Mouse (Mus musculus) heart, embryonic 10.5 days (tissue): ENCODE data around the gene D930048N14Rik. TPM values are rescaled to one million over a fixed set of nuclear protein-coding genes. Genes with fewer than 3 reads are reported as not detected.

ENCODE experiments used
- DNase-seq: peaks from one replicate; pipeline ENCODE4 v3.0.0-alpha.2; 2017; ENCODE audit warnings: low spot score
- H3K27ac ChIP-seq: fragments of 300-500 bp; sonication (generic); 2 replicates; pipeline ENCODE4 v1.5.1; 2016; ENCODE audit warnings: mild to moderate bottlenecking
- H3K27me3 ChIP-seq: fragments of 300-500 bp; sonication (generic); 2 replicates; pipeline ENCODE4 v1.6.1; 2016; ENCODE audit warnings: mild to moderate bottlenecking; ENCODE audit not compliant: poor library complexity, insufficient read depth, severe bottlenecking
- H3K36me3 ChIP-seq: fragments of 300-500 bp; sonication (generic); 2 replicates; pipeline ENCODE4 v1.6.1; 2016; ENCODE audit warnings: mild to moderate bottlenecking, moderate library complexity
- H3K4me1 ChIP-seq: fragments of 300-500 bp; sonication (generic); 2 replicates; pipeline ENCODE4 v1.6.1; 2016; ENCODE audit warnings: mild to moderate bottlenecking
- H3K4me3 ChIP-seq: fragments of 300-500 bp; sonication (generic); 2 replicates; pipeline ENCODE4 v1.5.1; 2016; ENCODE audit warnings: mild to moderate bottlenecking, moderate library complexity
- H3K9me3 ChIP-seq: fragments of 300-500 bp; sonication (generic); 2 replicates; pipeline ENCODE4 v1.6.1; 2016; ENCODE audit warnings: mild to moderate bottlenecking, moderate library complexity
- WGBS: fragments of 180-500 bp; shearing (Covaris S2); methylation state at CpG from one replicate; pipeline ENCODE4 v1.1.7; 2016; 5-methylcytosine and 5-hydroxymethylcytosine counted together
- polyA plus RNA-seq: library from polyadenylated mRNA; unstranded; fragments of >200 nt; fragmentation: Nextera tagmentation; extraction: Ambion mirVana; gene quantifications from 2 replicates; pipeline ENCODE4 v1.2.1, GENCODE M21; 2016

The D930048N14Rik gene
- polyA plus RNA-seq, 1 experiment from 2014 or later: 1.6 TPM

- peak overlapping the region; percentile 94 for H3K4me3 ChIP-seq
- WGBS: 11% methylated on average over 6 of the region's 6 CpGs
- no peaks in the 10 kb centered on the region for H3K27me3 ChIP-seq
- H3K9me3 ChIP-seq: no peaks in the 10 kb centered on the region
- H3K4me1 ChIP-seq: peaks cover 27% of the 10 kb centered on the region
- H3K27ac ChIP-seq: peak overlapping the region; percentile 90
- no peak for DNase-seq
- H3K36me3 ChIP-seq: 0 out of 2 replicates have a peak, but pooled peaks cover 7% of the 10 kb centered on the region
Observed at GRCm38 (mm10) chr11:51635127-51635524, 15.6 kb upstream of the D930048N14Rik start.

- under 1% methylated on average over 61 of the region's 61 CpGs for whole genome bisulfite sequencing
- peak; percentile 92 for DNase-seq
- Histone ChIP-seq H3K4me1 (peaks cover 27% of the 10 kb centered on the region), H3K27me3 (no peaks in the 10 kb centered on the region), H3K4me3 (peak within 1 kb of the TSS; percentile 94), H3K27ac (peak within 1 kb of the TSS; percentile 90), H3K9me3 (no peaks in the 10 kb centered on the region), H3K36me3 (0 out of 2 replicates have a peak, but pooled peaks cover 6% of the 10 kb centered on the region)
Observed at GRCm38 (mm10) chr11:51635525-51636322, 15.0 kb upstream of the D930048N14Rik start, which contains the start of gene Rmnd5b. TSS of gene Rmnd5b (minus strand) at chr11:51635896.

GRCm38 (mm10) chr11:51636323-51636684 lies 14.4 kb upstream of the D930048N14Rik start:
- peak overlapping the region; percentile 94 for H3K4me3 ChIP-seq
- no peaks in the 10 kb centered on the region for H3K9me3 ChIP-seq
- no peaks in the 10 kb centered on the region for H3K27me3 ChIP-seq
- 5% methylated on average over 6 of the region's 6 CpGs for WGBS
- peak; percentile 86 for DNase-seq
- H3K27ac ChIP-seq: peak overlapping the region; percentile 90
- peaks cover 27% of the 10 kb centered on the region for H3K4me1 ChIP-seq
- H3K36me3 ChIP-seq: 0 out of 2 replicates have a peak, but pooled peaks cover 2% of the 10 kb centered on the region

GRCm38 (mm10) chr11:51637971-51638414 lies 12.8 kb upstream of the D930048N14Rik start:
- 5% methylated on average over 17 of the region's 17 CpGs for WGBS

GRCm38 (mm10) chr11:51638497-51638896 lies 12.3 kb upstream of the D930048N14Rik start:
- no peaks in the 10 kb centered on the region for H3K9me3 ChIP-seq
- peaks cover 33% of the 10 kb centered on the region for H3K4me1 ChIP-seq
- H3K27ac ChIP-seq: no peak overlapping the region
- WGBS: 71% methylated on average over 5 of the region's 5 CpGs
- DNase-seq: no peak
- peaks cover 10% of the 10 kb centered on the region; the same call in 1 of the 2 replicates for H3K36me3 ChIP-seq
- peaks cover 9% of the 10 kb centered on the region for H3K27me3 ChIP-seq
- H3K4me3 ChIP-seq: peak overlapping the region; percentile 45; the same call in 1 of the 2 replicates

More at GRCm38 (mm10) chr11:51637971-51638414, 12.8 kb upstream of the D930048N14Rik start:
- Histone ChIP-seq H3K4me1 (peaks cover 29% of the 10 kb centered on the region), H3K9me3 (no peaks in the 10 kb centered on the region), H3K4me3 (peak overlapping the region; percentile 45), H3K27me3 (peaks cover 5% of the 10 kb centered on the region; the same call in 1 of the 2 replicates), H3K36me3 (peaks cover 7% of the 10 kb centered on the region; the same call in 1 of the 2 replicates), H3K27ac (peak overlapping the region; percentile 80)
- no peak for DNase-seq

- no peak for DNase-seq
- Histone ChIP-seq H3K36me3 (peaks cover 29% of the 10 kb centered on the region), H3K27ac (no peak overlapping the region), H3K4me1 (peaks cover 27% of the 10 kb centered on the region), H3K4me3 (no peak overlapping the region), H3K9me3 (no peaks in the 10 kb centered on the region), H3K27me3 (peaks cover 29% of the 10 kb centered on the region)
- WGBS: 84% methylated on average over 7 of the region's 7 CpGs
Observed at GRCm38 (mm10) chr11:51640748-51641147, 10.0 kb upstream of the D930048N14Rik start.

- H3K9me3 ChIP-seq: no peaks in the 10 kb centered on the region
- DNase-seq: no peak
- no peak overlapping the region for H3K27ac ChIP-seq
- H3K4me1 ChIP-seq: peaks cover 32% of the 10 kb centered on the region
- peaks cover 30% of the 10 kb centered on the region for H3K36me3 ChIP-seq
- H3K4me3 ChIP-seq: peak overlapping the region; percentile 23
- WGBS: 56% methylated on average over 9 of the region's 9 CpGs
- H3K27me3 ChIP-seq: peaks cover 29% of the 10 kb centered on the region
Observed at GRCm38 (mm10) chr11:51643202-51643601, 7.6 kb upstream of the D930048N14Rik start.

- WGBS: 44% methylated on average over 15 of the region's 15 CpGs
- H3K4me1 ChIP-seq: peaks cover 37% of the 10 kb centered on the region
- H3K4me3 ChIP-seq: peak overlapping the region; percentile 23
- no peak for DNase-seq
- no peaks in the 10 kb centered on the region for H3K9me3 ChIP-seq
- peaks cover 30% of the 10 kb centered on the region for H3K36me3 ChIP-seq
- H3K27me3 ChIP-seq: peaks cover 29% of the 10 kb centered on the region
- H3K27ac ChIP-seq: no peak overlapping the region
Observed at GRCm38 (mm10) chr11:51643761-51644160, 7.0 kb upstream of the D930048N14Rik start.

GRCm38 (mm10) chr11:51644217-51644616 lies 6.5 kb upstream of the D930048N14Rik start:
- no peak for DNase-seq
- Histone ChIP-seq H3K27me3 (peaks cover 29% of the 10 kb centered on the region), H3K9me3 (no peaks in the 10 kb centered on the region), H3K4me3 (peak overlapping the region; percentile 23; the same call in 1 of the 2 replicates), H3K4me1 (peaks cover 41% of the 10 kb centered on the region), H3K27ac (no peak overlapping the region), H3K36me3 (peaks cover 30% of the 10 kb centered on the region)
- 72% methylated on average over 16 of the region's 16 CpGs for WGBS

- no peak for DNase-seq
- Histone ChIP-seq H3K36me3 (peaks cover 30% of the 10 kb centered on the region), H3K27ac (no peak overlapping the region), H3K4me3 (no peak overlapping the region), H3K27me3 (peaks cover 29% of the 10 kb centered on the region), H3K4me1 (peaks cover 52% of the 10 kb centered on the region), H3K9me3 (no peaks in the 10 kb centered on the region)
- 87% methylated on average over 13 of the region's 13 CpGs for WGBS
Observed at GRCm38 (mm10) chr11:51645293-51645692, 5.5 kb upstream of the D930048N14Rik start.

GRCm38 (mm10) chr11:51646245-51646644 lies 4.5 kb upstream of the D930048N14Rik start:
- no peak overlapping the region for H3K27ac ChIP-seq
- no peaks in the 10 kb centered on the region for H3K9me3 ChIP-seq
- no peak overlapping the region for H3K4me3 ChIP-seq
- H3K27me3 ChIP-seq: peaks cover 29% of the 10 kb centered on the region
- DNase-seq: no peak
- peaks cover 62% of the 10 kb centered on the region for H3K4me1 ChIP-seq
- H3K36me3 ChIP-seq: peaks cover 30% of the 10 kb centered on the region
- 80% methylated on average over 7 of the region's 7 CpGs for WGBS

- peaks cover 62% of the 10 kb centered on the region for H3K4me1 ChIP-seq
- peaks cover 32% of the 10 kb centered on the region for H3K27me3 ChIP-seq
- H3K27ac ChIP-seq: peak overlapping the region; percentile 18; the same call in 1 of the 2 replicates
- H3K36me3 ChIP-seq: peaks cover 30% of the 10 kb centered on the region
- H3K4me3 ChIP-seq: no peak overlapping the region
- 64% methylated on average over 15 of the region's 15 CpGs for WGBS
- DNase-seq: no peak
- no peaks in the 10 kb centered on the region for H3K9me3 ChIP-seq
Observed at GRCm38 (mm10) chr11:51646751-51647667, 3.7 kb upstream of the D930048N14Rik start.
